Mouse (Mus musculus): ENCODE measurements at regions not wholly inside any gene's neighbourhood (a gene's known extent, or its start where the extent isn't known, plus 50 kb on each side); places are given as distances from the start of the nearest gene placed in this dataset.

GRCm38 (mm10) chr6:98651315-98651714 is 308.8 kb upstream of the Gm765 start:
- no peak for TF ChIP-seq CTCF (IDR thresholded peaks at IDR 0.05; ENCODE audit: insufficient read depth, low read depth, low read length)
- no peak for TF ChIP-seq POLR2A (IDR thresholded peaks at IDR 0.05; ENCODE audit: insufficient read depth, low read depth, low read length)
